Mouse (Mus musculus) mouse trophoblast stem cell (cell line): ENCODE results near the gene Erv3.

Experiments
- in situ Hi-C, 2 experiments: fragments of 300-500 bp; cut with MseI, MboI; formaldehyde crosslinking; loops; 2 replicates in 1 of 2; 3 replicates in 1 of 2; pipeline ENCODE4 v1.15.1; 2025

Gene Erv3

DNA sequence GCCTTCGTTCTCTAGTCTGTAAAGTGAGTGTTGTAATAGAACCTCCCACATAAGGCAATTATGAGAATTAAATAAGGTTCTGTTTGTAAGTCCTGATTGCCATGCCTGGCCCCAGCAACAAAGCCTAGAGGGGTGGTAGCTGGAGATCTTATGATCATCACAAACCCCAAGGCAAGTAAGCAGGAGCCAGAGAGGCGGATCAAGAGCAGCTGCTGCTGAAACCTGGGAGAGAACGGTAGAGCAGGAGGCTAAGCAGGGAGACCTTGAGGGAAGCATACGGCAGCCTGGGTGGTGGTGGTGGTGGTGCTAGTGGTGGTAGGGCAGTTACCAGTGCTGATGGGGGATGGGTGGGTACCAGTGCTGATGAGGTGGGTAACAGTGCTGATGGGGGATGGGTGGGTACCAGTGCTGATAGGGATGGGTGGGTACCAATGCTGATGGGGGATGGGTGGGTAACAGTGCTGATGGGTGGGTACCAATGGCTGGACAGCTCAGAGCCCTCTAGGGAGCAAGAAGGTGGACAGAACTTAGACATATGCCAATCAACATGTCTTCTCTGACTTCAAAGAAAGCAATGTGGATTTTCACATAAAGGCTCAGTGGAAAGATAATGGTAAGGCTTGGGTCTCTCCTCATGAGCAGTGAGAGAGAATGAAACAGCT is 32.4 kb downstream of the Erv3 start:
- in situ Hi-C loops: loop anchor here (10.0 to 25.0 kb wide), 2 partner anchors 285 to 288 kb away; no protein-coding TSS in a partner anchor

DNA sequence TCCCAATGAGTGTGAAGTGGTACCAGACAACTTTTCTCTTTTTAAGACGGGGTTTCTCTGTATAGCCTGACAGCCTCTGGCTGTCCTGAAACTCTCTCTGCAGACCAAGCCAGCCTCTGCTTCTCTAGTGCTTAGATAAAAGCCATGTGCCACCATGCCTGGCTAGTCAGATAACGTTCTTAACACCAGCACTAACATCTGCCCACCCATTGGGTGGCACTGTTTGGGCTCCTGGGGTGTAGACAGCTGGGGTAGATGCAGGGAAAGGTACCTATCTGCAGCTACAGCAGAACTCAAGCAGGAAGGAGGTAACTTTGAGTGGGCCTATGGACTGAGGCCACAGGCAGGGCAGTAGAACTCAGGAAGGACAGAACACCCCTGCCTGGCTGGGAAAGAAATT is 34.0 kb downstream of the Erv3 start:
- in situ Hi-C loops: loop anchor here (10.0 to 25.0 kb wide), 2 partner anchors 287 to 289 kb away; no protein-coding TSS in a partner anchor

DNA sequence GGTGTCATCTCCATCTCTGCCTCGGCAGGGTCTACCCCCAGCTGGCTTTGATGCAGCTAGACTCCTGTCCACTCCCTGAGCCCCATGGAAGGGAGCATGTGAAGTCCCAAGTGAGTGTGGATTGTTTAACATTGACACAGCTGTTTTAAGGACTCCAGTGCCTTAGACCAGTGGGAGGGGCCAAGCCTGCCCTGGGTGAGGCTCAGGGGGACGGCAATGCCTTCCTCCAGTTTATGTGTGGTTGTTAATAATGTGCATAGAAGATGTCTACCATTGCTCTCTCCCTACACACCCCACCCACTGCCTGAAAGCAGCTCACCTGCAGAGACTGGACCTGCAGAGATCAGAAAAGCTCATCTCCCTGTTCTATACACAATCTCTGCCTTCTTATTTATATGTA is 35.6 kb downstream of the Erv3 start:
- in situ Hi-C loops: loop anchor here (5.0 to 10.0 kb wide), 2 partner anchors 113 to 291 kb away; no protein-coding TSS in a partner anchor

DNA sequence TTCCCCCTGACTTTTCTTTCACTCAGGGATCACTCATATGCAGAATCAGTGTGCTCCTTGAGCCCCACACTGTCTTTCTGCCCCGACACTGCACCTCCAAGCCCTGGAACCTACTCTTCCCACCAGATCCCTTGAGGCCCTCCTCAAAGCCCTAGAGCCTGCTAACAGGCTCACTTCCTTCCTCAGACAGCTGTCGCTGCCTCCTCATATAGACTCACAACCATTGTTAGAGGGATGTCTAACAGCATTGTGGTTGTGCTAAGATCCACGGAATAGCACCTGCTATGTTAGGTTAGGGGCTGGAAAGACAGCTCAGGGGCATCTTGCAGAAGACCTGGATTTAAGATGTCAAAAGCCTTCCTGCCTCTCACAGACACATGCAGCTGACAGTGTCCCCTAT is 37.1 kb downstream of the Erv3 start:
- in situ Hi-C loops: loop anchor here (5.0 to 10.0 kb wide), 2 partner anchors 115 to 292 kb away; no protein-coding TSS in a partner anchor

DNA sequence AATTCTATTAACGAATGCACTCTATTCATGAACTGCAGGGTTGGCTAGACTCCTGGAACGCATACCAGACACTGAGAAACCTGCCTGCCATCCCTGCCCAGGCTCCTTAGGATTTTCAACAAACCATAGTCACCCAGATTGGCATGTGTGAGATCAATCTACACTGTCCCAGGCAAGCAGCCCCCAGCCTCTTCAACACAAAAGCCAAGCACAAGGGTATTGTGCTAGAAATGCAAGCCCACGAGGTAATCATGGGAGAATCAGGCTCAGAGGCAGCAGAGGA is 37.9 kb downstream of the Erv3 start:
- in situ Hi-C loops: loop anchor here (5.0 to 10.0 kb wide), 2 partner anchors 116 to 293 kb away; no protein-coding TSS in a partner anchor

DNA sequence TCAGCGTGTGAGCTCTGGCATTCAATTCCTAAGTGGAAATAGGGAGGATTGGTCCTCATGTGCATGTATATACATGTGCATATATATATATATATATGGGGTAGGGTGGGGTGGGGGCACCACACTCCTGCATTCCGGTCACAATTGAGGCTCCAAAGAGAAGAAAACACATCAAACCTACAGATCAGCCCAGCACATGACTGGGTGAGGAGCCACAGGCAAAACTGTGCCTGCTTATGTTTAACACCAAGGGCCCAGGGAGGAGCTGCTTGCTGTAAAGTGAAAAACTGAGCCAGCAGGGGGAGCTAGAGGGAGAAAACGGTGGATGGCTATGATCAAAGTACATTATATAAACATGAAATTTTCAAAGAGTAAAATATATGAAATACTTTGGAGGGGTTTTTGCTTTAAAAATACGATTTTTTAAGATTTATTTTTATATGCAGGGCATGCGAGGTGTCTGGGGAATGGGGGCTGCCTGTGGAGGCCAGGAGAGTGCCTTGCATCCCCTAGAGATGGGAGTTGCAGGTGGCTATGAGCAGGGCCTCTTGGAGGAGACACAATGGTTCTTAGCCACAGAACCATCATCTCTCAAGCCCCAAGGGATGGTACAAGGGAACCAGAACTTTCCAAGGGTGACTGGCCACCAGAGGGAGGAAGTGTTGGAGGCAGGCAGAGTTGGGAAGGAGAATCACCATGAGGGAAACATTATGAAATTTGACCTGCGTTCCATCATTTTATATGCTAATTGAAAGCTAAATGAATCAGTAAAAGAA is 38.4 kb downstream of the Erv3 start:
- in situ Hi-C loops: loop anchor here (5.0 to 10.0 kb wide), 2 partner anchors 116 to 294 kb away; no protein-coding TSS in a partner anchor

DNA sequence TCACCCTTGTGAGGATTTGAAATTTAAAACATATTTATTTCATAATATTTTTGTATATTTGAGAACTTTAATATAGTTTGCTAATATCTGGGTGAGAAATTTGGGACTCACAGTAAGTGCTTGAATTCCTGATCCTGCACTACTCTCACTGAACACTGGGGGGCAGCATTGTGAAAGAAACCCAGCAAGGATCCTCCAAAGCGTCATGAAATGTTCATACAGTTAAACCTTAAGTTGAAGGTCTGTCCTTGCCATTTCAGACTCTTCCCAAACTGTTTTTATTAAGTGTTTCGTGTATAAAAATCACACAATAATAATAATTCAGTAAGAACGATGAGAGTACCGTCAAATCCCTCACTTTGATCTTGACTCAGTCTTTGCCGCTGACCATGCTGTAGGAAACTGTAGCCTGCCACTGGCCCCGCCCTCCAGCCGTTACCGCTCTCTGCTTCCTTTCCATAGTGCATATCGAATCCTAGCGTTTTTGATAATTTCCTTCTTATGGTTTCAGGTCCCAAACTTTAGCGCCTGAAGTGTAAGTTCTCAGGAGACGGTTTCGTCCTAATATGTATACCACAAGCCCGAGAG is 39.4 kb downstream of the Erv3 start:
- in situ Hi-C loops: loop anchor here (5.0 to 10.0 kb wide), 2 partner anchors 117 to 295 kb away; no protein-coding TSS in a partner anchor

DNA sequence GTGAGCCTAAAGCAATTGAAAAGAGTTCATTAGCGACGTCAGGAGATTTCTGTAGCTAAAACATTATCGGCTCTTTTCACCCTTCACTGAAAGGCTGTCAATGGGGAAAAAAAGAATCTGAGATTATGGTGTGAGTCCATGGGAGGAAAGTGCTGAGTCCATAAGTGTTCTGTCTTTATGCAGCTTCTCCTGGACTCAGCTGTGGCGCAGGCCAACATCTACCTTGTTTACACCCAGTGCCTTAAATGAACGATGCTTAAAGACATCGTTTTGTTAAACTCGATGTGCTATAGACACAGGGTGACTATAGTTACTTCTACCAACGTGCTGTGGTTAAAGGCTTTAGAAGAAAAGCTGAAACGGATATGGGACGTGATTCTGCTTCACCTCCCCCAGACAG is 45.2 kb downstream of the Erv3 start:
- in situ Hi-C loops: loop anchor here in 1 of 2 experiments (5.0 kb wide), 1 partner anchor 252 kb away; the partner anchor contains the start of gene Adra1d

DNA sequence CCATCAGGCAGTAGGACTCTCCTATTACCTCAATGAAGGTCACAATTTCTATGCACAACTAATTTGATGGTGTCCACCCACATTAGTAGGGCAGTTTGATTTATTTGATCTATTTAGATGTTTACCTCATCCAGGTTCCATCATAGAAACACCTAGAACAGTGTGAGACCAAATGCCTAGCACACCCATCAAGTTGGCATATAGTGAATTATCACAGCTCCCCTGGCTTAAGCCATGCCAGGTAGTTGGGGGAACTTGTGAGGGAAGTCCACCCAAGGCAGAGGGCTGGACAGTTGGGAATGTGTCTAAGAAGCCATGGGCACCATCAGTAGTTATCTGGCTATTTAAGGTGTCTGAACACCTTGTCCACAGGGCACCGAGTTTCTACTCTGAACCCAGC is 46.1 kb downstream of the Erv3 start:
- in situ Hi-C loops: loop anchor here in 1 of 2 experiments (5.0 kb wide), 1 partner anchor 251 kb away; the partner anchor contains the start of gene Adra1d

DNA sequence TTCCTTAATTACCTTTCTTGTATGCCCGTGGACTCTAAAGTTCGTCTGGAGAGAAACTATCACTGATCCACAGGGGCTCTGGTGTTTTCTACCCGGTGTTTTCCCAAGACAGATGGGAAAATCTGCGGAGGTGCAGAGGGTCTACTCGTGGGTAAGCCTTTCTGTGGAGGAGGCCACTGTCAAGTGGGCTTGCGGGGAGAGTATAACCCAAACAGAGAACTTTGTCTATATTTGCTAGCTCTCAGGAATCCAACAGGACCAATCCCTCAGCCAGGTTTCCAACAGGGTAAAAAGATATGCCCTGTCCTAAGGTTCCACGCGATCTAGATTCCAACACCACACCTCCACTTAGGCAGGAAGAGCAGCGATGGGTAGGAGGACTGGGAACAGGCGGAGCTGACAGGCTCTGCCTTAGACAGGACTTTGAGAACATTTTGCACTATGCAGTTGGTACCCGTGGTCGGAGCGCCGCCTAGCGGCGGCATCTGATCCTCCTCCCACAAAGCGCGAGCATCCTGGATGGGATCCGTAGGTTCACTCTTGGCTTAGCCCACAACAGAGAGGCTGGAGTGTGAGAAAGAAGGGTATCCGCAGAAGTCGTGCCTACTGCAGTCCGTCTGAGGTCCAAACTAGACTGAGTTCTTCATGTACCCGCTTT is 46.9 kb downstream of the Erv3 start:
- in situ Hi-C loops: loop anchor here in 1 of 2 experiments (5.0 kb wide), 1 partner anchor 250 kb away; the partner anchor contains the start of gene Adra1d

DNA sequence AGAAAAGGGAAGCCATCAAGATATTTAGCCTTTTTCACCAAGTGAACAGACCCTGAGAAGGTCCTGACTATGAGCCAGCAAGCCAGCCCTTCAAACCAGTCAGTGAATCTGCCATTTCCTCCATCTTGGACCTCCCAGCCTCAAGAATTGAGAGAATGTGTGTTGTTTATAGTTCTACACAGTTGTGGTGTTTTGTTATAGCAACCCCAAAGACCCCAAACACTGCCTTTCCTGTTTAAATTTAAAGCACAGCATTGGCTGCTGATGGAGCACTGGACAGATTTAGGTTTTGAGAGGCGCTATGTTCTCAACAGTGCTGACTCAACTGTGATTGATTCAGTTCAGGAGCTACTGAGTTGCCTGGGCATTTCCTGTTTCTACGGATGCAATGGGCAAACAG is 47.9 kb downstream of the Erv3 start:
- in situ Hi-C loops: loop anchor here in 1 of 2 experiments (5.0 kb wide), 1 partner anchor 249 kb away; the partner anchor contains the start of gene Adra1d

DNA sequence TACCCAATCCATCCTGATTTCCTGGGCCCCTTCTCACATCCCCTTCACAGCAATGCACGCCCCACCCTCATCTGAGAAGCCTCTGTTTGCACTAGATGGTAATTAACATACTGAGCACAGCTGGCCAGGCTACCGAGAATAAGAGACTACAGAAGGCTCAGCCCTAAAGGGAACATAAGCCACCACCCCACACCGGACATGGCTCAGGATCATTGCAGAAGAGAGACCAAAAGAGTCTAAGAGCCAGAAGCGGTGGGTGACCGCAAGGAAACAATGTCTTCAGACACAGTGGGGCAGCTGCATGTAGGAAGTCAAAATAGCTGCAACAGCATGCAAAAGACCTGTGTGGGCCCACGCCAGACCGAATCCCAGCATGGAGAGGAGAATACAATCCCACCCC is 50.7 kb downstream of the Erv3 start:
- in situ Hi-C loops: loop anchor here (5.0 to 10.0 kb wide), 2 partner anchors 264 to 272 kb away; no protein-coding TSS in a partner anchor

DNA sequence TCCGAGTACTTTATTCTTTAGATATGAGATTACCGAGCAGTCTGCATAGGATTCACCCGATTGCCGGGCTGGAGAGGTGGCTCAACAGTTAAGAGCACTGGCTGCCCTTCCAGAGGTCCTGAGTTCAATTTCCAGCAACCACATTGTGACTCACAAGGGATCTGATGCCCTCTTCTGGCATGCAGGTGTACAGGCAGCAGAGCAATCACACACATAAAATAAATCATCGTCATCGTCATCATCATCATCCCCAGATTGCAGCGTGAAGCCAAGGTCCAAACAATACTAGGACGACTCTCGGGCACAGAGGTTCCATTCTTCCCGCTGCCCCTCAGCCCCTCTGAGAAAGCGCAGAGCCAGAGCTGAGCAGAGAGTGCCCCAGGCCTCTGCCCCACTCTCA is 51.9 kb downstream of the Erv3 start:
- in situ Hi-C loops: loop anchor here (5.0 to 10.0 kb wide), 2 partner anchors 263 to 270 kb away; no protein-coding TSS in a partner anchor

DNA sequence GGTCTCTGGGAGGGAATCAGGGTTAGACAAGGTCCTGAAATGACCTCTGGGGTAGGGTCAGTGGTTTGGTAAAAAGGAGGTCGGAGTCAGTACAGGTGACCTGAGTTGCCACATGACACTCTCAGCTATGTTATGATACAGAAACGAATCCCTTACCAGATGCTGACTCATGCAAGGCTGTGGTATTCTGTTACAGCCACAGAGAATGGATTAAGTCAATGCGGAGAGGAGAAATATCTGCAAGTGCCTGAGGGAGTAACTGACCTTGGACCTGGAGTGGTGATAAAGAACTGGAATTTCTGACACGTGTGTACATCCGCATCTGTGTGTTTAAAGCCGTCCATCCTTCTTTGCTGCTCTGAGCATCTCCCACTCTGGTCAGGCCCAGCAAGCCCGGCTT is 52.7 kb downstream of the Erv3 start:
- in situ Hi-C loops: loop anchor here (5.0 to 10.0 kb wide), 2 partner anchors 262 to 270 kb away; no protein-coding TSS in a partner anchor

DNA sequence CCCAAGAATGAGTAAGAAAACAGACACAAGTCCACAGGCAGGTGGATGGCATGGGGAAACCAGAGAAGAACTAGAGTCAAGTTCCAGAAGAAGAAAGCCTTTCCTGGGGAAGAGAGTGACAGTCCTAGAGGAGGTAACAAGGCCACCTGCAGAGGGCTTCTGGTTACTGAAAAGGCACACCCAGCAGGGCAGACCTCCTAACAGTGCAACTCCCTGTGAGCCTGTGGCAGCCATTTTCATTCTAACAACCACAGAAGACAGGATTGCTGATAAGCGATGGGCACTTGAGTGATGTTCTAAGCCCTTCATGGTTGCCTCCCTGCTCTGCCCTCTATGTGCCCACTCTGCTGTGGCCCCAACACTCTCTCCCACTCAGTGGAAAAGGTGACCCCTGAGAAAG is 54.2 kb downstream of the Erv3 start:
- in situ Hi-C loops: loop anchor here (5.0 to 10.0 kb wide), 2 partner anchors 261 to 268 kb away; no protein-coding TSS in a partner anchor

DNA sequence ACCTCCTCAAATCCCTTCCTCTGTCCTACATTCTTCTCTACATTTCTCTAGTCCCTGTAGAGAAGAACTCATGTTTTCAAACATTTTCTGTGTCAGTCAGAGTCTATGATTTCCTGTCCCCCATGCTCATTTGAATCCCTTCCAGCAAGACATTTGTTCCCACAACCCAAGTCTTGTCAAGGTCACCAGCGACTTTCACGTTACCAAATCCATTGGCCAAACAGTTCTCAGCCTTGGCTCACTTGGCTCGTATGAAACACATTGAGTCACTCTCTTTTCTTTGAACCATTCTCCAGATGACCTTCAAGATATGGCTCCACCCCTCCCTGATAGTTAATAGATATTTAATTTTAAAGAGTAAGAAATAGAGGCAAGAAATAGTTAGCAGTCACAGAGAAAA is 55.7 kb downstream of the Erv3 start:
- in situ Hi-C loops: loop anchor here in 1 of 2 experiments (10.0 kb wide), 1 partner anchor 259 kb away; no protein-coding TSS in a partner anchor
